Mouse (Mus musculus): Measurements from ENCODE around the gene Lcn2. TPM values are rescaled to one million over a fixed set of nuclear protein-coding genes. Genes with fewer than 3 reads are reported as not detected.

Gene Lcn2
- polyA plus RNA-seq, 1 experiment from 2014 or later = 1.8 TPM

- H3K9ac ChIP-seq (ENCODE audit: low read length) = peak within 1 kb of the TSS; percentile 70
- H3K27me3 ChIP-seq (ENCODE audit: control insufficient read depth, insufficient read depth, low read length) = peaks cover 8% of the 10 kb centered on the region; the same call in 1 of the 2 replicates
- peak within 1 kb of the TSS in 1 of 2 experiments; percentile 3; a peak in 1 of 4 replicates for H3K27ac ChIP-seq (replicated peaks in 1 of 2; ENCODE audit: control insufficient read depth in 1 of 2, insufficient read depth in 1 of 2, low read depth in 2 of 2, low read length in 2 of 2)
- no peaks in the 10 kb centered on the region for H3K9me3 ChIP-seq (ENCODE audit: control insufficient read depth, low read length)
- peaks cover 29% of the 10 kb centered on the region for H3K36me3 ChIP-seq (ENCODE audit: control insufficient read depth, insufficient read depth, low read length)
- peak within 1 kb of the TSS; percentile 97 for H3K4me2 ChIP-seq (ENCODE audit: low read length)
- peak; percentile 87 for ATAC-seq (ENCODE audit: insufficient number of reproducible peaks, insufficient read depth, low FRiP score, low read depth)
- peak within 1 kb of the TSS; percentile 68 to 79 for H3K4me3 ChIP-seq (ENCODE audit: control insufficient read depth in 1 of 2, insufficient read depth in 1 of 2, low read depth in 1 of 2, low read length in 2 of 2)
- under 1% methylated on average over 31 of the region's 47 CpGs for WGBS
- H3K4me1 ChIP-seq (ENCODE audit: control insufficient read depth in 2 of 2, insufficient read depth in 2 of 2, low read length in 2 of 2) = peaks cover 2 to 7% of the 10 kb centered on the region in 2 experiments; a peak in 3 of 4 replicates
These were observed 6.3 kb downstream of the Lcn2 start, which contains the start of gene 1110008P14Rik for GRCm38 (mm10) chr2:32381775-32382223. Gene 1110008P14Rik (minus strand): TSS chr2:32381938.

GRCm38 (mm10) chr2:32381141-32381774 lies 6.8 kb downstream of the Lcn2 start:
- no peaks in the 10 kb centered on the region for H3K9me3 ChIP-seq (ENCODE audit: control insufficient read depth, low read length)
- H3K36me3 ChIP-seq (ENCODE audit: control insufficient read depth, insufficient read depth, low read length) = peaks cover 34% of the 10 kb centered on the region
- H3K4me3 ChIP-seq (ENCODE audit: control insufficient read depth in 1 of 2, insufficient read depth in 1 of 2, low read depth in 1 of 2, low read length in 2 of 2) = peak overlapping the region; percentile 68 to 79
- peak overlapping the region; percentile 97 for H3K4me2 ChIP-seq (ENCODE audit: low read length)
- peak; percentile 44; the same call in 1 of the 2 replicates for ATAC-seq (ENCODE audit: insufficient number of reproducible peaks, insufficient read depth, low FRiP score, low read depth)
- peak overlapping the region; percentile 70 for H3K9ac ChIP-seq (ENCODE audit: low read length)
- peaks cover 2 to 9% of the 10 kb centered on the region in 2 experiments; a peak in 3 of 4 replicates for H3K4me1 ChIP-seq (ENCODE audit: control insufficient read depth in 2 of 2, insufficient read depth in 2 of 2, low read length in 2 of 2)
- WGBS = under 1% methylated on average over 27 of the region's 27 CpGs
- H3K27me3 ChIP-seq (ENCODE audit: control insufficient read depth, insufficient read depth, low read length) = peaks cover 8% of the 10 kb centered on the region; the same call in 1 of the 2 replicates
- H3K27ac ChIP-seq (replicated peaks in 1 of 2; ENCODE audit: control insufficient read depth in 1 of 2, insufficient read depth in 1 of 2, low read depth in 2 of 2, low read length in 2 of 2) = 0 out of 4 replicates have a peak overlapping the region, but pooled peaks of 1 of the 2 experiments have one; percentile 3

- no peak for ATAC-seq (ENCODE audit: insufficient number of reproducible peaks, insufficient read depth, low FRiP score, low read depth)
- Histone ChIP-seq H3K4me2 (ENCODE audit: low read length) (no peak overlapping the region), H3K36me3 (ENCODE audit: control insufficient read depth, insufficient read depth, low read length) (peaks cover 46% of the 10 kb centered on the region), H3K4me3 (ENCODE audit: control insufficient read depth in 1 of 2, insufficient read depth in 1 of 2, low read depth in 1 of 2, low read length in 2 of 2) (no peak overlapping the region), H3K27ac (replicated peaks in 1 of 2; ENCODE audit: control insufficient read depth in 1 of 2, insufficient read depth in 1 of 2, low read depth in 2 of 2, low read length in 2 of 2) (no peak overlapping the region), H3K27me3 (ENCODE audit: control insufficient read depth, insufficient read depth, low read length) (peaks cover 5% of the 10 kb centered on the region; the same call in 1 of the 2 replicates), H3K4me1 (ENCODE audit: control insufficient read depth in 2 of 2, insufficient read depth in 2 of 2, low read length in 2 of 2) (peaks cover 6 to 20% of the 10 kb centered on the region in 2 experiments), H3K9me3 (ENCODE audit: control insufficient read depth, low read length) (no peaks in the 10 kb centered on the region), H3K9ac (ENCODE audit: low read length) (no peak overlapping the region)
- 83% methylated on average over 7 of the region's 7 CpGs for WGBS
These were observed 8.0 kb downstream of the Lcn2 start for GRCm38 (mm10) chr2:32380001-32380500.

- Histone ChIP-seq H3K4me1 (ENCODE audit: control insufficient read depth in 2 of 2, insufficient read depth in 2 of 2, low read length in 2 of 2) (peaks cover 4 to 20% of the 10 kb centered on the region in 2 experiments), H3K27me3 (ENCODE audit: control insufficient read depth, insufficient read depth, low read length) (no peaks in the 10 kb centered on the region), H3K36me3 (ENCODE audit: control insufficient read depth, insufficient read depth, low read length) (peaks cover 70% of the 10 kb centered on the region), H3K4me3 (ENCODE audit: control insufficient read depth in 1 of 2, insufficient read depth in 1 of 2, low read depth in 1 of 2, low read length in 2 of 2) (no peak overlapping the region), H3K4me2 (ENCODE audit: low read length) (no peak overlapping the region), H3K27ac (replicated peaks in 1 of 2; ENCODE audit: control insufficient read depth in 1 of 2, insufficient read depth in 1 of 2, low read depth in 2 of 2, low read length in 2 of 2) (no peak overlapping the region), H3K9me3 (ENCODE audit: control insufficient read depth, low read length) (no peaks in the 10 kb centered on the region), H3K9ac (ENCODE audit: low read length) (no peak overlapping the region)
- WGBS = 90% methylated on average over 10 of the region's 10 CpGs
- no peak for ATAC-seq (ENCODE audit: insufficient number of reproducible peaks, insufficient read depth, low FRiP score, low read depth)
These were observed 11.1 kb downstream of the Lcn2 start for GRCm38 (mm10) chr2:32376963-32377362.

- H3K36me3 ChIP-seq (ENCODE audit: control insufficient read depth, insufficient read depth, low read length) = peaks cover 85% of the 10 kb centered on the region
- no peak overlapping the region; the same call in 1 of the 2 replicates for H3K9ac ChIP-seq (ENCODE audit: low read length)
- peaks cover 4 to 13% of the 10 kb centered on the region in 2 experiments for H3K4me1 ChIP-seq (ENCODE audit: control insufficient read depth in 2 of 2, insufficient read depth in 2 of 2, low read length in 2 of 2)
- 55% methylated on average over 13 of the region's 13 CpGs for WGBS
- H3K27ac ChIP-seq (replicated peaks in 1 of 2; ENCODE audit: control insufficient read depth in 1 of 2, insufficient read depth in 1 of 2, low read depth in 2 of 2, low read length in 2 of 2) = no peak overlapping the region
- H3K4me3 ChIP-seq (ENCODE audit: control insufficient read depth in 1 of 2, insufficient read depth in 1 of 2, low read depth in 1 of 2, low read length in 2 of 2) = no peak overlapping the region
- no peak overlapping the region for H3K4me2 ChIP-seq (ENCODE audit: low read length)
- no peaks in the 10 kb centered on the region for H3K9me3 ChIP-seq (ENCODE audit: control insufficient read depth, low read length)
- ATAC-seq (ENCODE audit: insufficient number of reproducible peaks, insufficient read depth, low FRiP score, low read depth) = no peak
- no peaks in the 10 kb centered on the region for H3K27me3 ChIP-seq (ENCODE audit: control insufficient read depth, insufficient read depth, low read length)
These were observed 12.6 kb downstream of the Lcn2 start for GRCm38 (mm10) chr2:32375317-32375940.

GRCm38 (mm10) chr2:32374191-32374590 lies 13.9 kb downstream of the Lcn2 start:
- no peak overlapping the region for H3K4me2 ChIP-seq (ENCODE audit: low read length)
- H3K36me3 ChIP-seq (ENCODE audit: control insufficient read depth, insufficient read depth, low read length) = peaks cover 93% of the 10 kb centered on the region
- ATAC-seq (ENCODE audit: insufficient number of reproducible peaks, insufficient read depth, low FRiP score, low read depth) = no peak
- no peaks in the 10 kb centered on the region for H3K9me3 ChIP-seq (ENCODE audit: control insufficient read depth, low read length)
- H3K27me3 ChIP-seq (ENCODE audit: control insufficient read depth, insufficient read depth, low read length) = no peaks in the 10 kb centered on the region
- WGBS = 65% methylated on average over 10 of the region's 10 CpGs
- no peak overlapping the region for H3K4me3 ChIP-seq (ENCODE audit: control insufficient read depth in 1 of 2, insufficient read depth in 1 of 2, low read depth in 1 of 2, low read length in 2 of 2)
- H3K27ac ChIP-seq (replicated peaks in 1 of 2; ENCODE audit: control insufficient read depth in 1 of 2, insufficient read depth in 1 of 2, low read depth in 2 of 2, low read length in 2 of 2) = no peak overlapping the region
- no peak overlapping the region for H3K9ac ChIP-seq (ENCODE audit: low read length)
- peaks cover 4 to 13% of the 10 kb centered on the region in 2 experiments for H3K4me1 ChIP-seq (ENCODE audit: control insufficient read depth in 2 of 2, insufficient read depth in 2 of 2, low read length in 2 of 2)

GRCm38 (mm10) chr2:32367315-32367714 lies 20.7 kb downstream of the Lcn2 start:
- peaks cover 6 to 9% of the 10 kb centered on the region in 2 experiments for H3K4me1 ChIP-seq (ENCODE audit: control insufficient read depth in 2 of 2, insufficient read depth in 2 of 2, low read length in 2 of 2)
- ATAC-seq (ENCODE audit: insufficient number of reproducible peaks, insufficient read depth, low FRiP score, low read depth) = no peak
- H3K4me2 ChIP-seq (ENCODE audit: low read length) = no peak overlapping the region
- no peaks in the 10 kb centered on the region for H3K27me3 ChIP-seq (ENCODE audit: control insufficient read depth, insufficient read depth, low read length)
- no peak overlapping the region for H3K9ac ChIP-seq (ENCODE audit: low read length)
- 92% methylated on average over 5 of the region's 5 CpGs for WGBS
- H3K9me3 ChIP-seq (ENCODE audit: control insufficient read depth, low read length) = no peaks in the 10 kb centered on the region
- no peak overlapping the region for H3K27ac ChIP-seq (replicated peaks in 1 of 2; ENCODE audit: control insufficient read depth in 1 of 2, insufficient read depth in 1 of 2, low read depth in 2 of 2, low read length in 2 of 2)
- no peak overlapping the region for H3K4me3 ChIP-seq (ENCODE audit: control insufficient read depth in 1 of 2, insufficient read depth in 1 of 2, low read depth in 1 of 2, low read length in 2 of 2)
- peaks cover 79% of the 10 kb centered on the region for H3K36me3 ChIP-seq (ENCODE audit: control insufficient read depth, insufficient read depth, low read length)

Data from heart, embryonic 14.5 days (tissue).